8 mouse cellular contexts compared by ENCODE assay signal in genomic region chr2:180222250-180222649, GRCm38 (mm10). TPM values are rescaled to one million over a fixed set of nuclear protein-coding genes. Genes with fewer than 3 reads are reported as not detected.
DNase-seq lines count a peak whose midpoint lies in the region; ATAC-seq and TF ChIP-seq lines count a peak whose summit lies in the region.

No protein-coding gene starts in this region.

- H3K4me2 ChIP-seq in myocyte (ENCODE audit: low read depth): peak overlapping the region; percentile 88

- no peak overlapping the region for H3K4me3 ChIP-seq in myocyte

- H3K27me3 ChIP-seq in myocyte (ENCODE audit: control insufficient read depth, insufficient read depth, insufficient read length): no peaks in the 10 kb centered on the region

- H3K36me3 ChIP-seq in myocyte (ENCODE audit: control insufficient read depth, insufficient read depth): peaks cover 3% of the 10 kb centered on the region

- DNase-seq in thymus, postnatal 0 days (ENCODE audit: low spot score): peak; percentile 20
- DNase-seq in thymus, adult 18-20 months: no peak
- peak; percentile 77 for DNase-seq in kidney, postnatal 14 days
- no peak for DNase-seq in thymus, postnatal 36 days
- no peak for DNase-seq in adrenal gland, adult 8-10 months
- no peak for DNase-seq in adrenal gland, postnatal 25 days

- TF ChIP-seq POLR2A in myocyte (IDR thresholded peaks at IDR 0.05; ENCODE audit: insufficient read length, low read depth): no peak

- peak; percentile 31 for ATAC-seq in granulocyte monocyte progenitor cell, adult 5-6 weeks (replicated peaks; ENCODE audit: poor library complexity, severe bottlenecking)

- H3ac ChIP-seq in myocyte (ENCODE audit: control insufficient read depth, insufficient read length): no peak overlapping the region

- H3K79me2 ChIP-seq in myocyte (ENCODE audit: control insufficient read depth, insufficient read depth): peaks cover 53% of the 10 kb centered on the region

TF ChIP-seq in myocyte, 11 proteins besides CTCF, POLR2A, EP300 and RAD21:
- no peak for TF ChIP-seq CEBPB (IDR thresholded peaks at IDR 0.05; ENCODE audit: insufficient read depth, poor library complexity, severe bottlenecking)
- TF ChIP-seq USF1 (IDR thresholded peaks at IDR 0.05; ENCODE audit: low read depth): no peak
- no peak for TF ChIP-seq TCF12 (IDR thresholded peaks at IDR 0.05; ENCODE audit: insufficient read depth, poor library complexity, severe bottlenecking)
- TF ChIP-seq SRF (IDR thresholded peaks at IDR 0.05; ENCODE audit: control insufficient read depth, insufficient read length, low read depth): no peak
- TF ChIP-seq TCF3 (IDR thresholded peaks at IDR 0.05; ENCODE audit: insufficient read length, low read depth): no peak
- TF ChIP-seq REST (IDR thresholded peaks at IDR 0.05; ENCODE audit: insufficient read depth, insufficient read length): no peak
- no peak for TF ChIP-seq E2F4 (IDR thresholded peaks at IDR 0.05; ENCODE audit: insufficient read depth)
- TF ChIP-seq MYOD1 (IDR thresholded peaks at IDR 0.05; ENCODE audit: control insufficient read depth in 1 of 3, insufficient read length in 2 of 3, low read depth in 2 of 3): peak in 2 of 3 experiments; percentile 60 to 84
- peak; percentile 10 for TF ChIP-seq POLR2AphosphoS2 (IDR thresholded peaks at IDR 0.05; ENCODE audit: insufficient read length, low read depth)
- peak in 2 of 3 experiments; percentile 30 to 82 for TF ChIP-seq MYOG (IDR thresholded peaks at IDR 0.05; ENCODE audit: control insufficient read depth in 1 of 3, insufficient read depth in 1 of 3, insufficient read length in 2 of 3, low read depth in 2 of 3)
- TF ChIP-seq MAX (IDR thresholded peaks at IDR 0.05; ENCODE audit: low read depth): no peak
TF ChIP-seq in myocyte: peak in this region for 3.

RNA-seq across cellular contexts. Expression of gene Lama5, which starts 3.4 kb away (rescaled TPM):
- polyA plus RNA-seq in thymus, postnatal 0 days (2015; fragmentation: Nextera tagmentation; extraction: Ambion mirVana): 4.8 and 6.6 TPM in 2 replicates
- total RNA-seq in granulocyte monocyte progenitor cell, adult 5-6 weeks (2014; fragmentation: Nextera tagmentation): 0.06 TPM in 1 of 2 replicates, not detected in the other
- total RNA-seq in granulocyte monocyte progenitor cell, adult 5-6 weeks (2017): 0.05 TPM in 1 of 2 replicates, not detected in the other
- 80.8 TPM for polyA plus RNA-seq in myocyte (2012; fragmentation: generic; extraction: Trizol)
- total RNA-seq in adrenal gland, adult 8-10 months (2022): 10 to 100 TPM; 27.7 to 97.1 (median 46.8) TPM
- 29.3 and 38.0 TPM in 2 replicates for total RNA-seq in adrenal gland, postnatal 25 days (2021)

RNA-seq across cellular contexts. Expression of gene Rps21, which starts 34.9 kb away (rescaled TPM):
- polyA plus RNA-seq in thymus, postnatal 0 days (2015; fragmentation: Nextera tagmentation; extraction: Ambion mirVana): 928 and 961 TPM in 2 replicates
- 3,456 and 3,912 TPM in 2 replicates for total RNA-seq in granulocyte monocyte progenitor cell, adult 5-6 weeks (2014; fragmentation: Nextera tagmentation)
- 1,093 and 2,216 TPM in 2 replicates for total RNA-seq in granulocyte monocyte progenitor cell, adult 5-6 weeks (2017)
- 3,913 TPM for polyA plus RNA-seq in myocyte (2012; fragmentation: generic; extraction: Trizol)
- total RNA-seq in adrenal gland, adult 8-10 months (2022): 1,000 to 10,000 TPM in 1 of 4 experiments, 100 to 1,000 TPM in 3; 772 to 1,010 (median 917) TPM
- total RNA-seq in adrenal gland, postnatal 25 days (2021): 728 and 789 TPM in 2 replicates

RNA-seq across cellular contexts. Expression of gene Adrm1, which starts 51.0 kb away (rescaled TPM):
- 195 TPM in 2 replicates for polyA plus RNA-seq in thymus, postnatal 0 days (2015; fragmentation: Nextera tagmentation; extraction: Ambion mirVana)
- 101 and 102 TPM in 2 replicates for total RNA-seq in granulocyte monocyte progenitor cell, adult 5-6 weeks (2014; fragmentation: Nextera tagmentation)
- 48.5 and 74.2 TPM in 2 replicates for total RNA-seq in granulocyte monocyte progenitor cell, adult 5-6 weeks (2017)
- polyA plus RNA-seq in myocyte (2012; fragmentation: generic; extraction: Trizol): 188 TPM
- 100 to 1,000 TPM; 158 to 178 (median 163) TPM for total RNA-seq in adrenal gland, adult 8-10 months (2022)
- total RNA-seq in adrenal gland, postnatal 25 days (2021): 132 and 145 TPM in 2 replicates

RNA-seq across cellular contexts. Expression of gene Cables2, which starts 51.0 kb away (rescaled TPM):
- 6.4 and 7.1 TPM in 2 replicates for polyA plus RNA-seq in thymus, postnatal 0 days (2015; fragmentation: Nextera tagmentation; extraction: Ambion mirVana)
- 13.3 and 25.8 TPM in 2 replicates for total RNA-seq in granulocyte monocyte progenitor cell, adult 5-6 weeks (2014; fragmentation: Nextera tagmentation)
- 7.4 and 15.0 TPM in 2 replicates for total RNA-seq in granulocyte monocyte progenitor cell, adult 5-6 weeks (2017)
- 6.8 TPM for polyA plus RNA-seq in myocyte (2012; fragmentation: generic; extraction: Trizol)
- total RNA-seq in adrenal gland, adult 8-10 months (2022): 10 to 100 TPM; 13.6 to 17.0 (median 15.1) TPM
- 16.1 and 19.6 TPM in 2 replicates for total RNA-seq in adrenal gland, postnatal 25 days (2021)

Comparison
In these comparisons a context has a peak if more than half of its experiments do, and no peak if none do; other contexts are left out.
1. DNase-seq: peak in thymus, postnatal 0 days (single experiment) and kidney, postnatal 14 days (single experiment); none in thymus, adult 18-20 months (0 of 2), thymus, postnatal 36 days (0 of 2), adrenal gland, adult 8-10 months (single experiment) and adrenal gland, postnatal 25 days (single experiment).
2. RNA of gene Lama5, which starts 3.4 kb away (total RNA-seq): 27.7 to 97.1 TPM in adrenal gland, adult 8-10 months and 29.3 to 38.0 TPM in adrenal gland, postnatal 25 days; 0.05 to 0.06 TPM in granulocyte monocyte progenitor cell, adult 5-6 weeks; every median in the first group is over 10 times any median in the second.